Mouse (Mus musculus) lung, adult 2 months (tissue): ENCODE measurements around the gene Hsd11b1.

Experiments
- CTCF ChIP-seq: fragments of 200-500 bp; IDR thresholded peaks from 2 replicates; pipeline ENCODE4 v1.5.1; 2011; ENCODE audit warnings: mild to moderate bottlenecking, low read length, control low read depth; ENCODE audit not compliant: insufficient read depth
- POLR2A ChIP-seq: fragments of 200-500 bp; IDR thresholded peaks from 2 replicates; pipeline ENCODE4 v1.6.1; 2011; ENCODE audit warnings: low read depth, mild to moderate bottlenecking, control low read depth, low read length, borderline replicate concordance; ENCODE audit errors: extremely low read depth

- TF ChIP-seq CTCF (no peak), POLR2A (no peak)
These were observed 32.0 kb upstream of the Hsd11b1 start for GRCm38 (mm10) chr1:193295920-193296319.
